In genomic region chr9:21601722-21602399, GRCm38 (mm10) we compare ENCODE assay signal across 9 mouse cellular contexts. TPM values are rescaled to one million over a fixed set of nuclear protein-coding genes. Genes with fewer than 3 reads are reported as not detected.
DNase-seq lines count a peak whose midpoint lies in the region; ATAC-seq and TF ChIP-seq lines count a peak whose summit lies in the region.
"Had no signal": no experiment of that assay in that cellular context is flagged by ENCODE, and none has a peak within 500 bp of the region (broad histone marks: within the 10 kb centered on the region; RNA-seq: fewer than 3 reads in every experiment).

No protein-coding gene starts in this region.

- WGBS in intestine, postnatal 0 days: 48% methylated on average over 10 of the region's 10 CpGs
- 51% methylated on average over 10 of the region's 10 CpGs for WGBS in limb, embryonic 12.5 days
- 49% methylated on average over 10 of the region's 10 CpGs for WGBS in midbrain, embryonic 13.5 days

- TF ChIP-seq CTCF in intestine, postnatal 0 days (IDR thresholded peaks at IDR 0.05; ENCODE audit: low read depth): peak; percentile 92

- H3K4me2 ChIP-seq in intestine, postnatal 0 days (replicated peaks; ENCODE audit: low read depth): peak overlapping the region; percentile 40; the same call in 1 of the 2 replicates
- no peak overlapping the region for H3K4me2 ChIP-seq in limb, embryonic 12.5 days
- H3K4me2 ChIP-seq in midbrain, embryonic 13.5 days (replicated peaks): no peak overlapping the region
- H3K4me2 ChIP-seq: embryonic facial prominence, embryonic 13.5 days had no signal

- no peaks in the 10 kb centered on the region; the same call in 1 of the 2 replicates for H3K36me3 ChIP-seq in intestine, postnatal 0 days (ENCODE audit: control insufficient read depth, insufficient read depth)
- no peaks in the 10 kb centered on the region for H3K36me3 ChIP-seq in limb, embryonic 12.5 days
- no peaks in the 10 kb centered on the region for H3K36me3 ChIP-seq in midbrain, embryonic 13.5 days

- peak; percentile 42; the same call in 1 of the 2 replicates for ATAC-seq in intestine, postnatal 0 days
- ATAC-seq in limb, embryonic 12.5 days (ENCODE audit: insufficient number of reproducible peaks, insufficient read depth, low FRiP score, low TSS enrichment, low read depth): peak; percentile 75; the same call in 1 of the 2 replicates
- peak; percentile 72 for ATAC-seq in midbrain, embryonic 13.5 days

- H3K4me3 ChIP-seq in intestine, postnatal 0 days (ENCODE audit: low read depth, low read length): no peak overlapping the region
- H3K4me3 ChIP-seq in limb, embryonic 12.5 days (replicated peaks): no peak overlapping the region
- H3K4me3 ChIP-seq in midbrain, embryonic 13.5 days (replicated peaks): no peak overlapping the region
- H3K4me3 ChIP-seq: embryonic facial prominence, embryonic 13.5 days had no signal

- no peak overlapping the region for H3K27ac ChIP-seq in intestine, postnatal 0 days (ENCODE audit: low read depth, low read length)
- no peak overlapping the region for H3K27ac ChIP-seq in limb, embryonic 12.5 days
- no peak overlapping the region for H3K27ac ChIP-seq in midbrain, embryonic 13.5 days
- H3K27ac ChIP-seq: embryonic facial prominence, embryonic 13.5 days had no signal

- H3K27me3 ChIP-seq in intestine, postnatal 0 days (replicated peaks; ENCODE audit: control insufficient read depth, insufficient read depth, low read length): no peaks in the 10 kb centered on the region
- H3K27me3 ChIP-seq in limb, embryonic 12.5 days: no peaks in the 10 kb centered on the region
- no peaks in the 10 kb centered on the region for H3K27me3 ChIP-seq in midbrain, embryonic 13.5 days
- H3K27me3 ChIP-seq: embryonic facial prominence, embryonic 13.5 days had no signal

- no peak overlapping the region for H3K9ac ChIP-seq in intestine, postnatal 0 days (ENCODE audit: low read depth, low read length)
- H3K9ac ChIP-seq in limb, embryonic 12.5 days (replicated peaks): no peak overlapping the region
- no peak overlapping the region for H3K9ac ChIP-seq in midbrain, embryonic 13.5 days (replicated peaks)
- H3K9ac ChIP-seq: embryonic facial prominence, embryonic 13.5 days had no signal

- DNase-seq in urinary bladder, postnatal 14 days (ENCODE audit: low spot score): peak; percentile 69
- DNase-seq in urinary bladder, postnatal 10 days (ENCODE audit: low spot score): no peak
- peak; percentile 83 to 86 for DNase-seq in cerebellum, postnatal 10 days
- DNase-seq in gastrocnemius, postnatal 10 days: peak; percentile 59
- DNase-seq in spleen, postnatal 10 days (ENCODE audit: low spot score in 2 of 2): peak; percentile 68 to 79

- no peaks in the 10 kb centered on the region for H3K9me3 ChIP-seq in intestine, postnatal 0 days (ENCODE audit: control insufficient read depth)
- H3K9me3 ChIP-seq in limb, embryonic 12.5 days: no peaks in the 10 kb centered on the region
- H3K9me3 ChIP-seq in midbrain, embryonic 13.5 days: no peaks in the 10 kb centered on the region
- H3K9me3 ChIP-seq: embryonic facial prominence, embryonic 13.5 days had no signal

- H3K4me1 ChIP-seq in intestine, postnatal 0 days (replicated peaks; ENCODE audit: control insufficient read depth, insufficient read depth, low read length): no peaks in the 10 kb centered on the region
- H3K4me1 ChIP-seq in limb, embryonic 12.5 days (replicated peaks): no peaks in the 10 kb centered on the region
- no peaks in the 10 kb centered on the region for H3K4me1 ChIP-seq in midbrain, embryonic 13.5 days (replicated peaks)
- H3K4me1 ChIP-seq: embryonic facial prominence, embryonic 13.5 days had no signal

RNA-seq across cellular contexts. Expression of gene Yipf2, which starts 9.2 kb away (rescaled TPM):
- 1 to 10 TPM; 4.5 to 5.6 TPM for total RNA-seq in gastrocnemius, postnatal 10 days (2021)
- 19.2 and 20.1 TPM in 2 replicates for polyA plus RNA-seq in intestine, postnatal 0 days (2015; fragmentation: Nextera tagmentation; extraction: Ambion mirVana)
- polyA plus RNA-seq in limb, embryonic 12.5 days (2016; fragmentation: Nextera tagmentation; extraction: Ambion mirVana): 20.2 and 21.1 TPM in 2 replicates
- 28.7 and 28.8 TPM in 2 replicates for polyA plus RNA-seq in midbrain, embryonic 13.5 days (2015; fragmentation: Nextera tagmentation; extraction: Ambion mirVana)

RNA-seq across cellular contexts. Expression of gene Timm29, which starts 9.3 kb away (rescaled TPM):
- total RNA-seq in gastrocnemius, postnatal 10 days (2021): 10 to 100 TPM; 45.1 to 49.1 TPM
- polyA plus RNA-seq in intestine, postnatal 0 days (2015; fragmentation: Nextera tagmentation; extraction: Ambion mirVana): 15.1 and 15.9 TPM in 2 replicates
- polyA plus RNA-seq in limb, embryonic 12.5 days (2016; fragmentation: Nextera tagmentation; extraction: Ambion mirVana): 38.1 and 38.3 TPM in 2 replicates
- 52.8 and 58.6 TPM in 2 replicates for polyA plus RNA-seq in midbrain, embryonic 13.5 days (2015; fragmentation: Nextera tagmentation; extraction: Ambion mirVana)

RNA-seq across cellular contexts. Expression of gene Smarca4, which starts 14.1 kb away (rescaled TPM):
- 10 to 100 TPM; 52.4 to 58.3 TPM for total RNA-seq in gastrocnemius, postnatal 10 days (2021)
- 22.1 and 24.4 TPM in 2 replicates for polyA plus RNA-seq in intestine, postnatal 0 days (2015; fragmentation: Nextera tagmentation; extraction: Ambion mirVana)
- 120 and 125 TPM in 2 replicates for polyA plus RNA-seq in limb, embryonic 12.5 days (2016; fragmentation: Nextera tagmentation; extraction: Ambion mirVana)
- polyA plus RNA-seq in midbrain, embryonic 13.5 days (2015; fragmentation: Nextera tagmentation; extraction: Ambion mirVana): 172 and 183 TPM in 2 replicates

RNA-seq across cellular contexts. Expression of gene Carm1, which starts 55.2 kb away (rescaled TPM):
- 10 to 100 TPM; 81.0 to 95.2 TPM for total RNA-seq in gastrocnemius, postnatal 10 days (2021)
- 10.0 and 11.9 TPM in 2 replicates for polyA plus RNA-seq in intestine, postnatal 0 days (2015; fragmentation: Nextera tagmentation; extraction: Ambion mirVana)
- polyA plus RNA-seq in limb, embryonic 12.5 days (2016; fragmentation: Nextera tagmentation; extraction: Ambion mirVana): 72.3 and 82.4 TPM in 2 replicates
- 32.1 and 39.6 TPM in 2 replicates for polyA plus RNA-seq in midbrain, embryonic 13.5 days (2015; fragmentation: Nextera tagmentation; extraction: Ambion mirVana)
